Mouse (Mus musculus) heart, postnatal 36 days (tissue): ENCODE data around the gene AI467606. TPM values are rescaled to one million over a fixed set of nuclear protein-coding genes. Genes with fewer than 3 reads are reported as not detected.
"Not testable (repeated sequence)": the region's sequence is repeated elsewhere in the genome, so short reads cannot be mapped to it uniquely, and the experiment has no call there.

ENCODE experiments used
- DNase-seq, 2 experiments: peaks; one replicate each; pipeline ENCODE4 v3.0.0; 2021 to 2022
- intact Hi-C: fragments of 180-260 bp; cut with DNase I; formaldehyde crosslinking; loops from one replicate; pipeline ENCODE4 v1.15.1; 2025
- total RNA-seq, 2 experiments: library from RNA; stranded (reverse); gene quantifications; 2 replicates each; pipeline ENCODE4 v1.2.3; 2021

Gene AI467606
- 1 to 10 TPM; 1.6 to 1.9 TPM for total RNA-seq

DNA sequence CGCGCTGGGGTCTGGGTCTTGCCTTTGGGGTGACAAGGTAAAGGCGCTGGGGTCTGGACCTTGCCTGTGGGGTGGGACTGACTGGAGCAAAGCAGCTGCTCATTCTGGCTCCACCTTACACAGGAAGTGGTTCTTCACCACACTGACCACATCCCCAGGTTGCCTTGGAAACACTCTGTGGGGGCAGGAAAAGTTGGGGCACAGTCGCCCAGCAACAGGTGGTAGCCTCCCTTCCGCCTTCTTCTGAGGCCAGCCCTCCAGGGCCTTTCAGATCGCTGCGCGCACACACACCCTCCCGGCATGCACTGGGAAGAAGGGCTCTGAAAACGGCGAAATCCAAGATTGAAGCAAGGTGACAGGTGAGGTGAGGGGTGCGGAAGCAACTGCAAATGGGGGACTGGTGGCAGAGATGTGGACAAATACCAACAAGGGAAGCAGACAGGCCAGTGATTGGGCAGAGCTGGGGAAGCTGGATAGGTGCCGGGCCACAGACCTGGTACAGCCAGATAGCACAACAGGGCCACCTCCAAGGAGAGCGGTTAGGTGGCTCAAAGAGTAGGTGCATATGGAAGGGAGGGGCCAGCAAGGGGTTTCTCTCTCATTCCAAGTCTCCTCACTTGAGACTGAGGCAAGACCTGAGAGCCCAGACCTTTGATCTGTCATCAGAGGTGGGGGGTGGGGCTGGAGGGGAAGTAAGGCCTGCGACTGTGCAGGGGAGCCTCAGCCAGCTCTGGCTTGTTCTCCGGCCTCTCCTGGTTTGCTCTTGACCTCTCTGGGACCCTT, at the start of gene AI467606:
AI467606 (plus strand) TSS at position 246 of the 783 bp plus-strand sequence.
- DNase-seq: peak; percentile 61 to 66
- intact Hi-C loops: no loop called here

DNA sequence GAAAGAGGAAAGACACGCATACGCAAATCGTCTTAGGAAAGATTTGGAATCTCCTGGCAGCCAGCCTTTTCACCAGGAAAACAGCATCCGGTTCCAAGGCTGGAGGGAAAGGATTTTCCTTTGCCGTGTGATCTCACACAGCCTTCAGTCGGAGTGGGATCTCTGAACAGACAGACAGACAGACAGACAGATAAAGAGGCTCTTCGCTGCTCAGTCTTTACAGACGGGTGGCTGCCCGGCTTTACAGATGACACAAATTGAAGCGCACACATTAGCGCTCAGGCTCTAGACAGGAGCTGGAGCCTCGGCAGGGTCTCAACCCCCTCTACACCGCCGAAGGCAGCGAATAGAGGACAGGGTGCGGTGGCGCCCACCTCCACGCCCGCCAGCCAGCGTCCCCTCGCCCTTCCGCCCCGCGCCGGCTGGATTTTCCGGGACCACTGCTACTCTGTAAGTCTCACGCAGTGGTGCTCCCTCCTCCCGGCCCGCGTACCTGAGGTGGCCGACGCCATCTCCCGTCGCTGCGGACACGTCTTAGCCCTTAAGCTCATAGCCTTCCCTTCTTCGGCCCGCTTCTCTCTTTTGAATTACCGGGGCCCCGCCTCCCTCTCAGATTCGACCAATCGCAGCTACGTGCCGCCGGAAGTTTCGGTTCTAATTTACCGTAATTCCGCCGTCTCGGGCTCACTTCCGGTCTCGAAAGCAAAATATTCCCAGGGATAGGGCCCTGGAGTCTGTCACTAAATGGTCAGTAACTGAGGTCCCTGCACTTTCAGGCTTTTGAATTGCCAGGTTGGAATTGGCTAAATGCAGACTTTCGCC, 49.1 kb upstream of the AI467606 start, which contains the start of gene Kif22:
Kif22 (minus strand) TSS at position 621 of the 822 bp plus-strand sequence.
- peak; percentile 93 to 95 for DNase-seq
- intact Hi-C loops: loop anchor here (5.0 kb wide), 1 partner anchor 155 kb away; the partner anchor contains the start of gene Cd2bp2

DNA sequence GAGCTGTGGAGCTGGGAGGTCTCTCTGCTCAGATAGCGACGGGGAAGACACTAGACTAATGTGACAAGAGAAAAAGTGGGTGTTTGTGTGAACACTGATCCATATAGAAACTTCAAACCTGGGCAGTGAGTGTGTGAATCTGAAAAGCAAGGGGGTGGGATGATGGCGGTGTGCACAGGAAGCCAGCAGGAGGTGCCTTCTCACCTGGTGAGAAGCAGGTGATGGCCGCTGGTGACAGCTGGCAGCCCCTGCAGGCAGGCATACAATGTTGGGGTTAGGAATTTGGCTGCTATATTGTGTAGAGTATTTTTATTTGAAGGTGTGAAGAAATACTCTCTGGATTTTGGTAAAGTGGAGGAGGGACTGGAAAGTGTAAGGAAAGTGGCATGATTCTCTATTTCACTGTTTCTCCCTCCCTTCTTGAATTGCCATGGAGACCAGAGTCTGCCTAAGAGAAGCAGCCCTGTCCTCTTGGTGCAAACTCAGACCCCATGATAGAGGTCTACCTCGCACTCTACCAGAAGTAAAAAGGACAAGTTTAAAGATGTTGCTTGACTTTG, 36.1 kb upstream of the AI467606 start:
- no peak for DNase-seq
- intact Hi-C loops: no loop called here

DNA sequence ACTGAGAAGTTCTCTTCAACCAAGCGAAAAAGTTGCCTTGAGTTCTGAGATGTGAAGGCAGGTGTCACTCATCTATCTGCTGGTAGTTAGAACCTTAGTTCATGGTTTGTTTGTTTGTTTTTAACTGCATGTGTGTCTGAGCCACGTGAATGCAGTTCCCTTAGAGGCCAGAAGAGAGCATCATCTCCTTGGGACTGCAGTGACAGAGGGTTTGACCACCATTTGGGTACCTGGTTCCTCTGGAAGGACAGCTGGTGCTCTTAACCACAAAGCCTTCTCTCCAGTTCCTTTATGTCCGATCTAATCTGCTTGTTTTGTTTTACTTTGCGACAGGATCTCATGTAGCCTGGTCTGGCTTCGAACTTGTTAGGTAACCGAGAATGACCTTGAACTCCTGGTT, 25.6 kb upstream of the AI467606 start:
- no peak for DNase-seq
- intact Hi-C loops: no loop called here

DNA sequence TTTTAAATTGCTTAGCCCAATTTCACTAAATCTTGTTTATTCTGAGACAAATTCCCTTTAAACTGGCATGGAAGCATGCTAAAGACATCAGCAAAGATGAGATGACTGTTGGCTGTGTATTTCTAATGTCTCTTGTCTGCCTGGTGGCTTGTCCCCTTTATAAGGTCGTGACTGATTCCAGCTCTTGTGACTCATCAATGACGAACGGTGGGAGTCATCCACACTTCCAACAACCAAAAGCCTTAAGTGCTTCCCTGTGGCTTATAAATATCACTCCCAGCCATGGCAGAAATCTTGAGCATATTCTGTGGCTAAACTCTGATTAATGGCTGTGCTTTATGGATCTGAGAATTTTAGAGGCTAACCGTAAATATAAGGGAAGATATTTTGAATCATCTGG, 24.8 kb upstream of the AI467606 start:
- no peak for DNase-seq

DNA sequence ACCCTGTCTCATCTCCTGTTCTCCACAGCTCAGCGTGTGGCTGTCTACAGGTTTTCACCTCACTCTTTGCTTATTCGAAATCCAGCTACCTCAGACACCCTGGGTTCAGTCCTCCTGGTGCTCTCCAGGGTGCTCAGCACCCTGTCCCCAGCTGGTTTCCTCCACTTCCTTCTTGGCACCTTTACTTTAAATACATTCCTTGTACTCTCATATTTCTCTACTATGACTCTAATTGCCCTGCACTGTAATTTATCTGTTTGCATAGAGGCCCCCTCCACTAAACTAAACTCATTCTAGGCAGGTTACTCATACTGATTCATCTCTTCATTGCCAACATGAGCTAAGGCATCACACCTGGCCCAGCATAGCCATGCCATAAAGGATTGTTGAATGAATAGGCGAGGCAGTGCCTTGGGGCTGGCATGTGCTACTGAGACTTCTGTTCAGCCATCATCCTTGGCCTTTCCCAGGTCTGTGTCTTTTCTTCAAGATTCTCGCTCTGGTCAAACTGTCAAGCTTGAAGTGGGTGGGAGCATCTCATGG, 20.2 kb upstream of the AI467606 start:
- DNase-seq: no peak
- intact Hi-C loops: no loop called here

More for the DNA sequence above, 24.8 kb upstream of the AI467606 start:
- intact Hi-C loops: no loop called here

DNA sequence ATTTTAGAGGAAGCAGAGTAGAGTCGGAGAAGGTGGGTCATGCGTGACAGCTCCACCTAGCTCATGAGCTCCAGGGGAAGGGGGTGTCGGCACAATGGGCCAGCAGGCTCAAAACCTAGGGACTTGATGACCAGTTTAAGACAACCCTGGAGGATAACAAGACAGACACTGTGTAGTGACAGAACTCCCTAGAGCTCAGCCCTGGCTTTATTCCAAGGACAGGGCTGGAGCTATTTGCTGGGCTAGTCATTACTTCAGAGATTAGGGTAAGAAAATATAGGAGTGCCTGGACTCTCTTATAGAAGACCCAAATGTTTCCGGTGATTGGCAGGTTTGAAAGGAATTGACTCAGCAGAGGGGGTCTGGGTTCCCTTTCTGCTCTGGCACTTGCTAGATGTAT, 17.9 kb upstream of the AI467606 start:
- no peak for DNase-seq
- intact Hi-C loops: no loop called here

DNA sequence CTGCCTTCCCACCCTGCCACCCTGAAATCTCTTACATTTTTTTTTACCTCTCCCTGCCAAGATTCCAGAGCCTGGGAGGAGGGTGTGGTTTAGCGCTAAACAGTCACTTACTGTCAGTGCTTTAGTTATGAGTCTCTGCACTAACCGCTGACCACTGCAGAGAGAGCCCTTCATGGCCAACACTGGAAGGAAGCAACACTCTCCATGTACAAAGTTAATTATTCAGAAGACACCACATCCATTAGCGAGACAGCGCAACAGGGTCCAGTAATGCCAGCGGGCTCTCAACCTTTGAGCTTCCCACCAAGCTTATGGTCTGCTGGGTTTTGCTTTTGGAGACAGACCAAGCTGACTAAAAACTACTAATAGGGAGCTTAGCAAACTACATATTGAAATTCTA, 15.0 kb upstream of the AI467606 start:
- intact Hi-C loops: no loop called here
- no peak for DNase-seq

DNA sequence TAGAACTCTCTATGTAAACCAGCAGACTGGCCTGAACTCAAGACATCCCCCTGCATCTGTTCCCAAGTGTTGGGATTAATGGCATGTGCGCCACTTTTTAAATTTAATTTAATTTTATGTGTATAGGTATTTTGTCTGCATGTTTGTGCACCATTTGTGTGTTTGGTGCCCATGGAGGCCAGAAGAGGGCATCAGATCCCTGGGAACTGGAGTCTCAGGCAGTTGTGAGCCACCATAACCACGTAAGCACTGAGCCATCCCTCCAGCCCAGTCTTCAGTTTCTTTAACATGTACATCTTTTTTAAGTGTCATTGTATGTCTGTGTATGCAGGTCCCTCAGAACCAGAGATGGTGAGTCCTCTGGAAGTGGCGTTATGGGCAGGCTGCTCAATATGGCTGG, 13.5 kb upstream of the AI467606 start:
- intact Hi-C loops: no loop called here
- DNase-seq: no peak

DNA sequence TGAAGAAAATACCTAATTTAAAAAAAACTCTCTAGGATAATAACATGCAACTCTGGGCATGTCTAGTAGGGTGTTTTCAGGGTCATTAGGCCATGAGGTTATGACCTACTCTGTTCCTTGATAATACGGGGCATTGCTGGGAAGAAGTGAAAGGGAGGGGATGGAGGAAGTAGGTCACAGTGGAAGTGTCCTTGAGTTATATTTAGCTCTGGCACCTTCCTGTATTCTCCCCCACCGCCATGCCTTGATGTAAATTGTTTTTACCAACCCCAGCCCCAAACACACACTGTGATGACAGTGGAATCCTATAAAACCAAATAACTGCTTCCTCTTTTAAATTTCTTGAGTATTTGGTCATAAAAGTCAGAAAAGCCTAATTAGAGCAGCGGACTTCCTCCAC, 11.1 kb upstream of the AI467606 start:
- no peak for DNase-seq
- intact Hi-C loops: no loop called here

DNA sequence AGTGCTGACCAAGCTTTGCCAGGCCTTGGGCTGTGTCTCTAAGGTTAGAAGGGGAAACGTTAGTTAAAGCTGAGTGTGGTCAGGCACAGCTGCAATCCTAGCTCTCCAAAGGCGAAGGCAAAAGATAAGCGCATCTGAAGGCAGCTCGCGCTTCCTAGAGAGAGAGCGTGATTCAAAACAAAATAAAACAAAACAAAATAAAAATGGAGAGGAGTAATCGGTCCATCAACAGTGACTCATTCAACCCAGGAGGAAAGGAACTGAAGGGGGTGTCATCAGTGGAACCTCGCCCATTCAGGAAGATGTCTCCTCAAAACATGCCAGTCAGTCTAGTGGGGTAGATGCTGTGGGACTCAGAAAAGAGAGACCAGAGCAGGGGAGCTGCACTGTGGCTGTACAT, 8.9 kb upstream of the AI467606 start:
- no peak for DNase-seq
- intact Hi-C loops: no loop called here

DNA sequence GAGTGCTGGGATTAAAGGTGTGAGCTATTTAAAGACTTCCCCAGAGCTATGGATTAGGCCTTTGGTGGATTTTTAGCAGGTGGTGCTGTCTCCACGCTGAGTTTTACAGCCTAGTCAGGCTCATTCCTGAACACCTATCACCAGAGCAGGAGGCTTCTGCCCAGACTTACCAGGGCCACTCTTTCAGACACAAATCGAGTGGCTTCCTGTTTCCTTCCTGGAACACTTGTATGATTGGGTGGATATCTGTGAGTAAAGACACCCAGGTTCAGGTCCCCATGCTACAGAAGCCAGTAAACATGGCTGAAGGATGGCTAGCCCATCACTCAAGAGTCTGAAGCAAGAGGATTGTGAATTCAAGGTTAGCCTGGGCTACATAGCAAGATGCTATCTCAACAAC, 8.2 kb upstream of the AI467606 start:
- no peak for DNase-seq
- intact Hi-C loops: no loop called here

DNA sequence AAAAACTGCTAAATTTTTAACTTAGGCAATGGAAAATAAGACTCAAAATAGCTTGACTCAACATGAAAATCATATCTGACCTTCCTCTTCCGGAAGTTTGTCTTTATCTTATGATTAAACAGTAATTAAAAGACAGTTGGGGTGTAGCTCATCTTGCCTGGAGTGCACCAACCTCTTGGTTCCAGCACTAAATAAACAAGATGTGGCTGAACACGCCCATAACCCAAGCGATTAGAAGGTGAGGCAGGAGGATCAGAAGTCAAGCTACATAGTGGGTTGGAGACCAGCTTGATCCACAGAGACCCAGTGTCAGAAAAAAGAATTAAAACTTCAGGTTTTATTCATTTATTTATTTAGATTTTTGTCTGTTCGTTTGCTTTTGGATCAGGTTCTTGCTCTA, 7.5 kb upstream of the AI467606 start:
- no peak for DNase-seq
- intact Hi-C loops: no loop called here

DNA sequence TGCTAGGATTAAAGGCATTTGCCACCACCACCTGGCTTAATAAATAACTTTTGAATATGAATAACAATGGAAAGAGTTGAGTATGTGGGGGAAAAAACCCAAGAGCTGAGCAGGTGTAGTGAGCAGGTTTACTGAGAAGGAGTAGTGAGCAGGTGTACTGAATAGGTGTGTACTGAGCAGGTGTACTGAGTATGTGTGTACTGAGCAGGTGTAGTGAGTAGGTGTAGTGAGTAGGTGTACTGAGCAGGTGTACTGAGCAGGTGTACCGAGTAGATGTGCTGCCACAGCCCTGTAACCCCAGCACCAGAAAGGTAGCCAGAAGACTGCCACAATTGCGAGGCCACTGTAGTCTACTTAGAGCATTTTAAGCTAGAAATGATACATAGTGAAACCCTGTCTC, 6.4 kb upstream of the AI467606 start:
- DNase-seq: no peak
- intact Hi-C loops: no loop called here

DNA sequence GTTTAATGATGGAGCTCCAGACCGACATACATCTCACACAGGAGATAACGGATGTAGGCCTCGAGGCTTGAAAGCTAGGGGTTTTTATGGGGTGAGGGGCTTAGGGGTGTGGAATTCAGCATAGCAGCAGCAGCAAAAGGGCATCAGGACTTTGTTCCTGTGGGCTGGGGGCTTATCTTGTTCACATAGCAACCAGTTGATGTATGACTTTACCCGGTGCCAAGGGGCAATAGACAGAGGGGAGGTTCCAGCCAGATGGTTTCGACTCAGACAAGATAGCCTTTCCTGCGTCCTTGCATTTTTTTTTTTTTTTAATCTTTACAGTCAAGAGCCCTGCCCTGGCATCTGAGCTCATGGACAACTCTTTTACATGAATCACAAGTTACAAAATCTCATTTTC, 5.4 kb upstream of the AI467606 start:
- DNase-seq, intact Hi-C loops: not testable (repeated sequence)

DNA sequence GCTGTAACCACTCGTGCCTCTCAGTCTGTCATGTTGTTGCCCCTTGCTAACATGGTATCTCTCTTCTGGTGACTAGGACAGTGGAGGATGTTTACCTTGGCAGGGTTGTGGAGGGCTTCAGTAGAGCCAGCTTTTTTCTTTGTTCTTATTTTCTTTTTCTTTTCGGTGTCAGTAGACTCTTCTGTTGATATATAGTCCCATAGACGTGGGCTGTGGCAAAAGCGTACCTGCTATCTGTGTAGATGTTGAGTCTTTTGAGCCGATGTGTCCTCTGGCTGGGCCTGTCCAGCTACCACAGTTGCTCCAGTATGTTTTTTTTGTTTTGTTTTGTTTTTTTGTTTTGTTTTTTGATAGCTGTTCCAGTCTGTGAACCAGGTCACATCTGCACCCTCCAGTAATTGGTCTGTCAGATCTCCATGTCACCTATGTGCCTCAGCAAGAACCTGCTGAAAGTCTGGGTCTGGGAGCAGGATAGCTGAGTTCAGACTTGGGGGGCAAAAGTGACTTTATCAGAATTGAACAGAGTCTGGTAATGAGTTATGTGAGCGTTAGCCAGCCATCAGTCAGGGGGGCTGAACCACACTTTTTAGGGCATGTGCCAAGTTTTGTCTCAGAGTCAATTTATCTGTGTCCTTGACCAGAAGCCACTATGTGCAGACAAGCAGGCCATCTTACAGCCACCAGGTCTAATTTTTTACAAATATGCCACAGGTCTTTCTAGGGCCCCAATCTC, 3.7 kb upstream of the AI467606 start, which contains the start of gene Zg16:
Zg16 (minus strand) TSS at position 51 of the 733 bp plus-strand sequence.
- intact Hi-C loops: not testable (repeated sequence)

DNA sequence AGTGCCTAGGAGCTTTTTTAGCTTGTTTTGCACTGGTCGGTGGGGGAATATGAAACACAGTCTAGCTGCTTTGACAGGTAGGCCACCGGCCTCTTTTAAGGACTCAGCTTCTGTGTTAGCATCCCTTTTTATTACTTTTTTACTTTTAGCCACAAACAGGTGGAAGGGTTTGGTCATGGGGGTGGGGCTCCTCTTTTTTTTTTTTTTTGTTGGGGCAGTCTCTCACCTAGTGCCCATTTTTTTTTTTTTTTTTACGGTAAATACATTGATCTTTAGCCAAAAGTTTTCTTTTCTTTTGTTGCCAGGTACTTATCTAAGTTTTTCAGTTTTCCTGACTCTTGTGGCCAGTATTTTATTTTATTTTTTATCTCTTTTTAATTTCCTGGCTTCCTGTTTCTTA, 3.1 kb upstream of the AI467606 start:
- intact Hi-C loops: no loop called here

More for the DNA sequence above, 3.7 kb upstream of the AI467606 start, which contains the start of gene Zg16:
- DNase-seq: not testable (repeated sequence)

DNA sequence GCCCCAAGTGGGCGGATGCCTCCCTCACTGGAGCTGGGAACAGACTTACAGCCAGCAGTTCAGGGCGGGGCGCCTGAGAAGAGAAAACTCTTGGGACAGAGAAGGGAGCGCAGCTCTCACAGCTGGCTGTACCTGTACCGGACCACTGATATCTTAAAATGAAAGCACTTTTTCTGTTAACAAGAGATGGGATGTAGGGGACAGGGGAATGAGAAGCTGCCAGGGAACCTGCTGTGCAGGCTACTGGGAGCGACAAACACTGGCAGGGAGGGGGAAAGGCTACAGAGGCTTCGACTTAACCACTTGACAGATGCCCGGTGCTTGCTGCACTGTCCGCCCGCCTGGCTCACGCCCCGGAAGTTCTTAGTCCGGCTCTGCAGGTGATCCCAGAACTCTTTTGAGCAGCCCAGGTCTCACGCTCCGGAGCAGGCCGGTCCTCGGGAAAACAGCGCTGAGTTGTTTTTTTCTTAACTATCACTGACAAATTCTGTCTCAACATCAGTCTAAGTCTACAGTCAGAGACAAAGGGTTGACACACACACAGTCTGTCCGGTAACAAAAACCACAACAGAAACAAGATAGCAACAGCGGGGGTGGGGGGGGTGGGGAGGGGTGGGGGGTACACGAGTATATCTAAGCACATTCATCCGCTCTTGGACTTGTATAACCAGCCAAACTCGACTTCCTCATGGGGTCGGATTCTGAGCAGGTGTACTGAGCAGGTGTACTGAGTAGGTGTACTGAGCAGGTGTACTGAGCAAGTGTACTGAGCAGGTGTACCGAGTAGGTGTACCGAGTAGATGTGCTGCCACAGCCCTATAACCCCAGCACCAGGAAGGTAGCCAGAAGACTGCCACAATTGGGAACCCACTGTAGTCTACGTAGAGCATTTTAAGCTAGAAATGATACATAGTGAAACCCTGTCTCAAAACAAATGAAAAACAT, 2.0 kb upstream of the AI467606 start:
- DNase-seq: peak; percentile 19 to 24
- intact Hi-C loops: no loop called here

More for the DNA sequence above, 3.1 kb upstream of the AI467606 start:
- no peak for DNase-seq
